Mouse (Mus musculus) adrenal gland, postnatal 10 days (tissue): ENCODE results near the gene Mast4. TPM values are rescaled to one million over a fixed set of nuclear protein-coding genes. Genes with fewer than 3 reads are reported as not detected.
A peak's percentile ranks its signal among the peaks of the same experiment; 100 is the strongest.
"Not testable (repeated sequence)": the region's sequence is repeated elsewhere in the genome, so short reads cannot be mapped to it uniquely, and the experiment has no call there.

Source experiments
- DNase-seq: peaks from one replicate; pipeline ENCODE4 v3.0.0; 2021; ENCODE audit warnings: mixed read lengths
- total RNA-seq, 2 experiments: library from RNA; stranded (reverse); gene quantifications; 2 replicates each; pipeline ENCODE4 v1.2.3; 2021

The Mast4 gene
- total RNA-seq, 2 experiments from 2014 or later: 38.8 to 58.3 TPM

DNA sequence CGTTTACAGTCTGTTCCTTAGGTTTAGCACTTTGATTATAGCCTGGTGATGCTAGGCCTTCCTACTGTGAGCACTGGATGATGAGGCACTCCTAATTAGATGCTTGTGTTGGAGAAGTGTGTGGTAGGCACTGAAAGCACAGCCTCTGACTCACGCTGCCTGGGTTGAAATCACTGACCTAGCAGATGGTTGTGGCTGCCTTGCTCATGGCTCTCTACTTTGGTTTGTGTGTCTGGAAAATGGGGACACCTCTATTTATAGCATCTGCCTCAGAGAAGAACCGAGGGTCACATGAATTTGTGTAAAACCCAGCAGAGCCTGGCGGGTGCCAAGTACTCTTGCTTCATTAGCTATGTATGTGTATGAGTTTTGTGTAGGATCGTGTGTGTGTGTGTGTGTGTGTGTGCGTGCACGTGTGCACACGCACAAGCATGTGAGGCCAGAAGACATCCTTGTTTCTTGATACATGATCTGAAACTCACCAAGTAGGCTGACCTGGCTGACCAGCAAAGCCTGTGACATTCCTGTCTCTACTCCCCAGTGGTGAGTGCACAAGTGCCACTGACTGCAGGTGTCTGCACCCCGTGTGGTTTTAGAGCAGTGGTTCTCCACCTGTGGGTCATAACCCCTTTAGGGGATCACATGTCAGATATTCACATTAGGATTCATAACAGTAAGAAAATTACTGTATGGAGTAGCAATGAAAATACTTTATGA lies 588.5 kb downstream of the Mast4 start:
- DNase-seq: no peak

GRCm38 (mm10) chr13:102745270-102745600 lies 589.1 kb downstream of the Mast4 start:
- no peak for DNase-seq

GRCm38 (mm10) chr13:102744481-102745269 lies 589.6 kb downstream of the Mast4 start:
- DNase-seq: peak; percentile 67

DNA sequence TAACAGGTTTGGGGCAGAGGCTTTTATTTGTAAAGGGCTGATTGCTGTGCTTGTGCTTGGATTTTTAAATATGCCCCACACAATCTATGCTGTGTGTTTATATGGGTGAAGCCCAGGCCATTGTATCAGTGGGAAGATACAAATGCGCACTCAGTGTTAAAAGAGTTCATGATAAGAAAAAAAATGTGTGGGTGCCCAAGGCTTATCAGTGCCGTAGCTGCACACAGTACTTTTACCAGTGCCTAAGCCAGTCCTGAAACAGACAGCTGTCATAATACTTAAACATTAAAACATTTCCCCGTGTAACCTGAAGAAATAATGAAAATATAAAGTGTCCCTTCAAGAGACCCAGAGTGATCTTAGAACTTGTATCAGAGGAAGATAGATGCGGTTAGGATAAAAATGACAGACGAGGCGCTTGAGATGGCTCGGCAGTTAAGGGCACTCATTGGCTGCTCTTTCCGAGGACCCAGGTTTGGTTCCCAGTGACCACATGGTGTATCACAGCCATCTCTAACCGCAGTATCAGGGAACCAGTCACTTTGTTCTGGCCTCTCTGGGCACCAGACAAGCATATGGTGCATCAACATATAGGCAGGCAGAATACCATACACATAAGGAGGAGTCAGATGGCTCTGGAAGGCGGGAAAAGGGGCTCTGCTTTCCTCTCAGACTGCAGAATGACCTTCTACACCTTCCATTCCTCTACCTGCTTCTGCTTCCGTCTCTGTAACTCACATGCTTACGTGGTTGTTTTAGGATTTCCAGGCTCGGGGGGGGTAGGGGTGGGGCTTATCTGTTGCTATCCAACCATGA lies 594.4 kb downstream of the Mast4 start:
- no peak for DNase-seq

DNA sequence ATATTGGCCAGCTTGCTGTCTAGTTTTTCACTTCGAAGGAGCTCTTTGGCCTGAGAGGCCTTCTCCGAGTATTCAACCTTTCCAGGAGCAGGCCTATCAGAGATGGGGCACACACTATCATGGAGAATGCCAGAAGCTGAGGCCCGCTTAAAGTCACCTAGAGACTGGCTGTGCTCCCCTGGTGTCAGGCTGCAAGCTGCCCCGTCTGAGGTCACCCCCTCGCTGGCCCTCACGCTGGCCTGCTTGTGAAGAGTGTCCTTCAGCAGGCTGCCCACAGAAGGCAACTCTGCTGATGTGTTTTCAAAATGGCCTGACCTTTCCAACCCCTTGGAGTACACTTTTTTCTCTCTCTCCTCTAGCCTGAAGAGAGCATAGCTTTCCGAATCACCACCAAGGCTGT lies 596.5 kb downstream of the Mast4 start:
- DNase-seq: peak; percentile 34

DNA sequence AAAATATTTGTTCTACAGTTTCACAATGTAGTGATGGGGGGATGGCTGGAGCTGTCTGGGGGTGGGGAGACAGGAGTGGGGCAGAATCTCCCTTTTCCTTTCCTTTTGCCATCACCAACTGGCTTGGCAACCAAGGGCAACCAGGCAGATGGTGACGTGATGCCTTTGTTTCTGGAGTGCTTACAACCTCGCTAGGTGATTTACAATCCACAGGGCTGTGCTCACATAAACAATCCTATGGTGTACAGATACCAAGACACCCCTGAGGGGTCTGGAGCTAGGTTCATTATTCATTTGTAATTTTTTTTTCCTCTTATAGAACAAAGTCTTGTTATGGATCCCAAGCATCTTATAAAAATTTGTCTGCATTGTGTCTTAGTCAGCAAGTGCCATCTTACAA lies 601.2 kb downstream of the Mast4 start:
- no peak for DNase-seq

DNA sequence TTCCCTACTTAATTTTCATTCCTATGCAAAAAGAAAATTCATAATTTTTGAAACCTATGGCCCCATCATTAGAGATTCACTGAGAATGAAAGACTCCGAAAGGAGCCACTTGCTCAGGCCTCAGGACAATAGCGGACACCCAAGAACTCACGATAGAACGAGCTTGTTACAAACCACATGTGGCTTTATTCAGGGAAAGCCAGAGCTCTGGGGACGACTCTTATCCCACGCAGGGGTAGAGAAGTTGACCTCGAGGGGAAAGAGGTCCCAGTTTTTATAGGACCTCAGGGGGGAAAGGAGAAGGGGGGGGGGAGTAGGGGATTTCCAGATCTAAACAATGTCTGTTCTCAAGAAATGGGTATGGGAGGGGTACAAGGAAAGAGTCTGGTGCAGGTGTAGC lies 605.3 kb downstream of the Mast4 start:
- not testable (repeated sequence) for DNase-seq

GRCm38 (mm10) chr13:102728035-102728434 lies 606.3 kb downstream of the Mast4 start:
- DNase-seq: no peak

DNA sequence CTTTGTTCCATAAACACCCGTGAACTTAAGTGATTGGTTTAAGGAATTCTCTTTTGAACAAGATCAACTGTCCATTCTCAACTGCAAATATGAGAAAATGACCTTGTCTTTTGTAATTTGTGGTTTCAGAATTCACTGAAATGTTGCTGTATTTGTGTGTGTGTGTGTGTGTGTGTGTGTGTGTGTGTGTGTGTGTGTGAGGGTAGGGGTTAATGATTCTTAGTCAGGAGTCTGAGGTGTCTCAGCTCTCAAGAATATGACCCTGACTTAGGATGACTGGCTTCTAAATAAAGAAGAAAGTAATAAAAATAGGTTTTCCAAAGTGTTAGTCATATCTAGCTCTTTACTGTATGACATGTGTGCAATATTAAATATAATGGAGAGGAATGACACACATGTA lies 607.4 kb downstream of the Mast4 start:
- no peak for DNase-seq

GRCm38 (mm10) chr13:102725906-102726305 lies 608.4 kb downstream of the Mast4 start:
- no peak for DNase-seq

DNA sequence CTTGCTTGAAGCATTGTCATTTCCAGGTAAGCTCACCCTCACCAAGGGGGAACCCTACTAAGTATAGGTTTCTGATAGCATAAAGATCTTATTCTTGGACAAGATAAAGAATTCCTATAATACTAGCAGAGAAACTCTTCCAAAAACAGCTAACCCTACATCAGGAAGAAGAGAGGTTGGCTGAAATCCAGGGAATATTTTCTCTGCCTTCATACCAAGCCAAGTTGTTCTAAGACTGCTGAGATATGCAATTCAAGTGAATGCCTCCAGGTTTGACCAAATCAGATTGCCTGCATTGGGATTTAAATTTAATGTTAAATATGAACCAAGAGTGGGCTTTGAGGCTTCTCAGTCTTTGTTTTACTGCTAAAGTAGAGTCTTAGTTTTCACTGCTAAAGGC lies 608.9 kb downstream of the Mast4 start:
- DNase-seq: no peak

DNA sequence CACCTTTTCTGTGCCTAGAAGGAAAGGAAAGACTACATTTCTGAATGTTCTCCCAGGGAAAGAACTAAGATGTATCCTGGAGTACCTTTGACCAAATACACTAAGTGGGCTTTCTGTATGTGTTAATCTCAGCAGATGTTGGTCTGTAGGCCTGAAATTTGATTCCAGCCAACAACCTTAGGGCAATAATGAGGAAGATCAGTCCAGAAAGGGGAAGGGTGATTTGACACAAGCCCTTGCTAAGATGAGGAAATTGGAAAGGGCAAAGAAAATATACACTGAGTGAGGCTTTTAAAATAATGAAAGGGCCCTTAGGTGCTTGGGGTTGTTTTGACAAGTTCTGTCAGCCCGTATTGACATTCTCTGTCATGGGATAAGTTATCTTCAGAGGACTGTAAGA lies 617.3 kb downstream of the Mast4 start:
- DNase-seq: no peak

- DNase-seq: no peak
These were observed 633.6 kb downstream of the Mast4 start for GRCm38 (mm10) chr13:102700744-102701143.

GRCm38 (mm10) chr13:102700176-102700575 lies 634.1 kb downstream of the Mast4 start:
- DNase-seq: no peak

GRCm38 (mm10) chr13:102698751-102699323 lies 635.5 kb downstream of the Mast4 start:
- DNase-seq: peak; percentile 78

DNA sequence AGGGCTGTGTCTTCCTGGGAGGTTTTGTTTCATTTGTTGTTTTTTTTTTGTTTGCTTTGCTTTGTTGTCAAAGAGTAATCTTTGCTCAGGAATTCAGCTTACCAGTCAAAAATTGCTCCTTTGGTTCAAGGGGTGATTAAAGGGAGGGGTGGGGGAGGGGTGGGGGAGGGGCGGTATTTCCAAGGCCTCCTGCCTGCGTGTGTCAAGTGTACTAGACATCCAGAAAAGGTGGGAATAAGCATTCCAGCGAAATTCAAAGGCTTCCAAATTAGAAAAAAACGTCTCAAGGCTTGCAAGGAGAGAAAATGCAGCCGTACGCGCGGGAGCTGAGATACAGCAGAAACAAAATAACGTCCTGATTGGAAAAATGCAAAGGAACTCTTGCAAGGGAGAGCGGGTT lies 636.0 kb downstream of the Mast4 start:
- no peak for DNase-seq

- no peak for DNase-seq
These were observed 639.0 kb downstream of the Mast4 start for GRCm38 (mm10) chr13:102695121-102695905.

GRCm38 (mm10) chr13:102694154-102694553 lies 640.1 kb downstream of the Mast4 start:
- DNase-seq: no peak

DNA sequence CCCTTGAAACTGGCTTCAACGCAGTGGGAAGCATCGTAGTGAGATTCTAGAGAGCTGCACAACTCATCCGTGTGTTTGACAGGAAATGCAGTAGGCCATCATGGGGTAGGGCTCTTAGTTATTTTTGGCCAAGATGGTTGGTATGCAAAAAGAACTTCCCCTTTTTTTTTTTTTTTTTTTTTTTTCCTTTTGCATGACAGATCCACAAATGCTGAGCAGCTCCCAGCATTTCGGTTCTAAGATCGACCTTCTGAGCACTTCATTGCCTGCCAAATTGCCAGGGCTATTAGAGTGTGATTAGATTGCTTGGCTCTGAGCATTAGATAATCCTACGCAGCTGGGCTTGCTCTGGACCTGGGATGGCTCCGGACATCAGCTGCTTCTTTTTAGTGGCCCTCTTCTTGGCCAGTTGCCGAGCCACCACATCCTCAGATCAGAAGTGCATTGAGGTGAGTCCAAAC lies 640.9 kb downstream of the Mast4 start, which contains the start of gene Cd180:
Gene Cd180, plus strand, starts transcription at position 218 of the 461 bp plus-strand sequence.
- peak; percentile 15 for DNase-seq

DNA sequence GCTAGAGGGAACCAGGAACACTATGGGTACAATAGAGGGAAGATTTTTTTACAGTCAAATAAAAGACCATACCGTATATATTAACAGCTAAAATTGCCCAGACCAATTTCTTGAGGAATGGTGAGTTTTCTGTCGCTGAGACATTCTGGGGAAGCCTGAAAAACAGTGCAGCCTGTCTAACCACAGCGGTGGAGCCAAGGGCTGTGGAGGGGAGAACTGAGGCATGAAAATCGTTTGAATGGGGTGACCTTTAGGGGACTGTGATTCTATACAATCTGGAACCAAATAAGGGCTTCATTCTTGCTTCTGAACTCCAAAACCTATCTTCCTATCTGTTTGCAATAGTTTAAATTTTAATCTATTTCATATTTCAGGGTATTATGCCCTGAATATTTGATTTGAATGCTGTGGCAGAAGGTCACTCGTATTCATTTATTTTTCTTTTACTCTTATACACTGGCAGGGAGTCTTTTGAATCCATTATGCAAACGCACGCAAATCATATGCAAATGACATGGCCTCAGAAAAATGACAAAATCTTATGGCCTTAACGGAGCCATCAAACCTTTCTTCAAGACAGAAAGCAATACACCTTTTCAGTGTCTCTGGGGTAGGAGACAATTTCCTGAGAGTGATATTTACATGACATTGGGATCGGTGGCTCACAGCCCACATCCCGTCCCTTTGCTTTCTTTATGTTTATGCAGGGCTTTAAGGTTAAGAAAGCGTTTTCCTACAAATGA lies 642.7 kb downstream of the Mast4 start:
- no peak for DNase-seq

GRCm38 (mm10) chr13:102690184-102690583 lies 644.1 kb downstream of the Mast4 start:
- no peak for DNase-seq
